Mouse (Mus musculus) megakaryocyte, embryonic 14.5 days (primary cell): ENCODE data around the gene Glyat.

Source experiments
- FLI1 ChIP-seq: IDR thresholded peaks from 2 replicates; pipeline ENCODE4 v1.6.1; 2012; ENCODE audit warnings: low read length, inconsistent platforms, mixed read lengths
- GATA1 ChIP-seq: IDR thresholded peaks from 3 replicates; pipeline ENCODE4 v1.6.1; 2012; ENCODE audit warnings: mixed read lengths, low read length, inconsistent platforms, borderline replicate concordance

DNA sequence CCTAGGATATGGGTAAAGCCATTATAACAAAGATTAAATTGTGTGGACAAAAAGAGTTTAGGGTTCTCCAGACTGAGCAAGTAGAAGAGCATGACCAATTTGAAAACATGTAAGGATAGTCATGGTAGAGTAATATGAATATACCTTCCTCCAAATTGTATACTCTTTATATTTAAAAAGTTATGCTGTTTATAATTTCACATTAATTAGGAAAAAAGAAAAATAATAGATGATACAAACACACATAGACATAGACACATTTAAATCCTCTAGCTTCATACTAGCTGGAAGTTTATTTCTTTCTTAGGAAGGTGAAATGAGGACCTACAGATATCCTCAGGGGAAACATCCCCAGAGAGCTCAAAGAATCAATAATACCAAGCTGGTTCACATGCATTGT lies 37.0 kb downstream of the Glyat start, which contains the start of gene Olfr1442:
- TF ChIP-seq GATA1 = no peak
- no peak for TF ChIP-seq FLI1
